In genomic region chr8:71665331-71666130, GRCm38 (mm10) we compare ENCODE assay signal across 8 mouse cellular contexts. TPM values are rescaled to one million over a fixed set of nuclear protein-coding genes. Genes with fewer than 3 reads are reported as not detected.
DNase-seq lines count a peak whose midpoint lies in the region; ATAC-seq and TF ChIP-seq lines count a peak whose summit lies in the region.

No protein-coding gene starts in this region.

- H3K27me3 ChIP-seq in forebrain, embryonic 10.5 days (ENCODE audit: poor library complexity, severe bottlenecking): peaks cover 87% of the 10 kb centered on the region
- no peaks in the 10 kb centered on the region for H3K27me3 ChIP-seq in forebrain, postnatal 0 days (ENCODE audit: insufficient read depth, low read length)
- H3K27me3 ChIP-seq in forebrain, embryonic 14.5 days (replicated peaks; ENCODE audit: control insufficient read depth, insufficient read depth, low read length): peaks cover 12% of the 10 kb centered on the region
- H3K27me3 ChIP-seq in kidney, embryonic 16.5 days (ENCODE audit: insufficient read depth, low read length): peaks cover 32% of the 10 kb centered on the region

- H3K4me2 ChIP-seq in forebrain, postnatal 0 days (ENCODE audit: low read depth): no peak overlapping the region
- peak overlapping the region; percentile 30 for H3K4me2 ChIP-seq in forebrain, embryonic 14.5 days (ENCODE audit: low read length)
- peak overlapping the region; percentile 43 for H3K4me2 ChIP-seq in kidney, embryonic 16.5 days (replicated peaks; ENCODE audit: low read depth, low read length)

- DNase-seq in forebrain, embryonic 10.5 days (ENCODE audit: extremely low spot score, low spot score): peak; percentile 95
- DNase-seq in forebrain, postnatal 0 days: no peak
- DNase-seq in MN1 (ENCODE audit: low spot score): peak; percentile 76
- peak; percentile 50 for DNase-seq in forebrain, embryonic 14.5 days (ENCODE audit: low spot score)
- peak; percentile 49 for DNase-seq in lung, postnatal 25 days (ENCODE audit: low spot score)
- peak; percentile 47 to 58 for DNase-seq in spleen, postnatal 14 days (ENCODE audit: low spot score in 2 of 2)
- DNase-seq in right cerebral cortex, adult 18-20 months: no peak

- WGBS in forebrain, embryonic 10.5 days: 5% methylated on average over 22 of the region's 22 CpGs
- 7% methylated on average over 22 of the region's 22 CpGs for WGBS in forebrain, postnatal 0 days
- WGBS in forebrain, embryonic 14.5 days: 3% methylated on average over 22 of the region's 22 CpGs
- WGBS in kidney, embryonic 16.5 days: 4% methylated on average over 22 of the region's 22 CpGs

- TF ChIP-seq CTCF in forebrain, postnatal 0 days (IDR thresholded peaks at IDR 0.05; ENCODE audit: low read depth): no peak

- no peaks in the 10 kb centered on the region for H3K36me3 ChIP-seq in forebrain, embryonic 10.5 days (replicated peaks)
- peaks cover 34% of the 10 kb centered on the region for H3K36me3 ChIP-seq in forebrain, postnatal 0 days (ENCODE audit: insufficient read depth)
- H3K36me3 ChIP-seq in forebrain, embryonic 14.5 days (ENCODE audit: control insufficient read depth, insufficient read depth, low read length): peaks cover 21% of the 10 kb centered on the region
- H3K36me3 ChIP-seq in kidney, embryonic 16.5 days (ENCODE audit: insufficient read depth, low read length): no peaks in the 10 kb centered on the region

- H3K27ac ChIP-seq in forebrain, embryonic 10.5 days: peak overlapping the region; percentile 83
- H3K27ac ChIP-seq in forebrain, postnatal 0 days (ENCODE audit: low read depth, low read length): no peak overlapping the region
- H3K27ac ChIP-seq in forebrain, embryonic 14.5 days (ENCODE audit: low read depth, low read length): no peak overlapping the region
- no peak overlapping the region for H3K27ac ChIP-seq in kidney, embryonic 16.5 days (ENCODE audit: low read length)

- ATAC-seq in forebrain, postnatal 0 days: no peak
- ATAC-seq in forebrain, embryonic 14.5 days: peak; percentile 16; the same call in 1 of the 2 replicates
- peak; percentile 71 for ATAC-seq in kidney, embryonic 16.5 days (ENCODE audit: low FRiP score, low TSS enrichment)

- H3K4me1 ChIP-seq in forebrain, embryonic 10.5 days: peaks cover 52% of the 10 kb centered on the region
- peaks cover 12% of the 10 kb centered on the region for H3K4me1 ChIP-seq in forebrain, postnatal 0 days (ENCODE audit: insufficient read depth)
- peaks cover 27% of the 10 kb centered on the region for H3K4me1 ChIP-seq in forebrain, embryonic 14.5 days (ENCODE audit: control insufficient read depth, insufficient read depth, low read length)
- peaks cover 35% of the 10 kb centered on the region for H3K4me1 ChIP-seq in kidney, embryonic 16.5 days (ENCODE audit: insufficient read depth, low read length)

- no peaks in the 10 kb centered on the region for H3K9me3 ChIP-seq in forebrain, embryonic 10.5 days
- no peaks in the 10 kb centered on the region for H3K9me3 ChIP-seq in forebrain, postnatal 0 days (ENCODE audit: low read length)
- no peaks in the 10 kb centered on the region for H3K9me3 ChIP-seq in forebrain, embryonic 14.5 days (replicated peaks; ENCODE audit: control insufficient read depth, low read length)
- no peaks in the 10 kb centered on the region for H3K9me3 ChIP-seq in kidney, embryonic 16.5 days (ENCODE audit: low read length)

- no peak overlapping the region for H3K9ac ChIP-seq in forebrain, postnatal 0 days
- H3K9ac ChIP-seq in forebrain, embryonic 14.5 days (ENCODE audit: low read length): no peak overlapping the region
- no peak overlapping the region for H3K9ac ChIP-seq in kidney, embryonic 16.5 days (replicated peaks; ENCODE audit: low read length)

- H3K4me3 ChIP-seq in forebrain, embryonic 10.5 days: peak overlapping the region; percentile 40
- H3K4me3 ChIP-seq in forebrain, postnatal 0 days (ENCODE audit: low read depth, low read length): no peak overlapping the region
- no peak overlapping the region for H3K4me3 ChIP-seq in forebrain, embryonic 14.5 days (ENCODE audit: low read depth, low read length)
- peak overlapping the region; percentile 33 for H3K4me3 ChIP-seq in kidney, embryonic 16.5 days (ENCODE audit: low read length)

RNA-seq across cellular contexts. Expression of gene Unc13a, which starts 6.0 kb away (rescaled TPM):
- 2.9 and 3.3 TPM in 2 replicates for polyA plus RNA-seq in forebrain, embryonic 10.5 days (2016; fragmentation: Nextera tagmentation; extraction: Ambion mirVana)
- total RNA-seq in forebrain, postnatal 0 days (2014; rRNA removed): 84.8 and 89.2 TPM in 2 replicates
- 14.2 and 18.8 TPM in 2 replicates for polyA plus RNA-seq in forebrain, postnatal 0 days (2015; fragmentation: Nextera tagmentation; extraction: Ambion mirVana)
- 13.9 and 16.7 TPM in 2 replicates for polyA plus RNA-seq in forebrain, embryonic 14.5 days (2014; fragmentation: Nextera tagmentation; extraction: Ambion mirVana)
- 0.55 and 0.94 TPM in 2 replicates for polyA plus RNA-seq in kidney, embryonic 16.5 days (2015; fragmentation: Nextera tagmentation; extraction: Ambion mirVana)

RNA-seq across cellular contexts. Expression of gene Jak3, which starts 10.6 kb away (rescaled TPM):
- polyA plus RNA-seq in forebrain, embryonic 10.5 days (2016; fragmentation: Nextera tagmentation; extraction: Ambion mirVana): 2.5 and 3.0 TPM in 2 replicates
- total RNA-seq in forebrain, postnatal 0 days (2014; rRNA removed): 5.2 and 7.3 TPM in 2 replicates
- polyA plus RNA-seq in forebrain, postnatal 0 days (2015; fragmentation: Nextera tagmentation; extraction: Ambion mirVana): 2.8 and 4.4 TPM in 2 replicates
- 1.4 and 2.1 TPM in 2 replicates for polyA plus RNA-seq in forebrain, embryonic 14.5 days (2014; fragmentation: Nextera tagmentation; extraction: Ambion mirVana)
- 6.6 and 7.5 TPM in 2 replicates for polyA plus RNA-seq in kidney, embryonic 16.5 days (2015; fragmentation: Nextera tagmentation; extraction: Ambion mirVana)

RNA-seq across cellular contexts. Expression of gene Insl3, which starts 23.5 kb away (rescaled TPM):
- 0.26 TPM in 1 of 2 replicates, not detected in the other for polyA plus RNA-seq in forebrain, embryonic 10.5 days (2016; fragmentation: Nextera tagmentation; extraction: Ambion mirVana)
- 1.6 and 1.8 TPM in 2 replicates for total RNA-seq in forebrain, postnatal 0 days (2014; rRNA removed)
- 0.36 and 1.4 TPM in 2 replicates for polyA plus RNA-seq in forebrain, postnatal 0 days (2015; fragmentation: Nextera tagmentation; extraction: Ambion mirVana)
- 0.63 TPM in 1 of 2 replicates, not detected in the other for polyA plus RNA-seq in forebrain, embryonic 14.5 days (2014; fragmentation: Nextera tagmentation; extraction: Ambion mirVana)
- polyA plus RNA-seq in kidney, embryonic 16.5 days (2015; fragmentation: Nextera tagmentation; extraction: Ambion mirVana): 1.3 and 7.7 TPM in 2 replicates

RNA-seq across cellular contexts. Expression of gene B3gnt3, which starts 36.1 kb away (rescaled TPM):
- polyA plus RNA-seq in forebrain, embryonic 10.5 days (2016; fragmentation: Nextera tagmentation; extraction: Ambion mirVana): 0.41 and 0.69 TPM in 2 replicates
- 0.24 and 0.92 TPM in 2 replicates for total RNA-seq in forebrain, postnatal 0 days (2014; rRNA removed)
- polyA plus RNA-seq in forebrain, postnatal 0 days (2015; fragmentation: Nextera tagmentation; extraction: Ambion mirVana): 0.44 and 0.49 TPM in 2 replicates
- 0.10 and 0.22 TPM in 2 replicates for polyA plus RNA-seq in forebrain, embryonic 14.5 days (2014; fragmentation: Nextera tagmentation; extraction: Ambion mirVana)
- polyA plus RNA-seq in kidney, embryonic 16.5 days (2015; fragmentation: Nextera tagmentation; extraction: Ambion mirVana): 3.3 and 4.2 TPM in 2 replicates

RNA-seq across cellular contexts. Expression of gene Colgalt1, which starts 54.7 kb away (rescaled TPM):
- polyA plus RNA-seq in forebrain, embryonic 10.5 days (2016; fragmentation: Nextera tagmentation; extraction: Ambion mirVana): 44.2 and 47.4 TPM in 2 replicates
- 84.3 and 85.6 TPM in 2 replicates for total RNA-seq in forebrain, postnatal 0 days (2014; rRNA removed)
- polyA plus RNA-seq in forebrain, postnatal 0 days (2015; fragmentation: Nextera tagmentation; extraction: Ambion mirVana): 58.4 and 59.6 TPM in 2 replicates
- 45.3 and 47.2 TPM in 2 replicates for polyA plus RNA-seq in forebrain, embryonic 14.5 days (2014; fragmentation: Nextera tagmentation; extraction: Ambion mirVana)
- polyA plus RNA-seq in kidney, embryonic 16.5 days (2015; fragmentation: Nextera tagmentation; extraction: Ambion mirVana): 77.6 and 78.5 TPM in 2 replicates

Comparison
In these comparisons a context has a peak if more than half of its experiments do, and no peak if none do; other contexts are left out.
1. DNase-seq: peak in forebrain, embryonic 10.5 days (single experiment), MN1 (single experiment), forebrain, embryonic 14.5 days (single experiment), lung, postnatal 25 days (single experiment) and spleen, postnatal 14 days (2 of 2); none in forebrain, postnatal 0 days (single experiment) and right cerebral cortex, adult 18-20 months (single experiment).
2. H3K4me3 ChIP-seq: peak in forebrain, embryonic 10.5 days (single experiment) and kidney, embryonic 16.5 days (single experiment); none in forebrain, postnatal 0 days (single experiment) and forebrain, embryonic 14.5 days (single experiment).